18 mouse cellular contexts compared by ENCODE assay signal in the genomic region with DNA sequence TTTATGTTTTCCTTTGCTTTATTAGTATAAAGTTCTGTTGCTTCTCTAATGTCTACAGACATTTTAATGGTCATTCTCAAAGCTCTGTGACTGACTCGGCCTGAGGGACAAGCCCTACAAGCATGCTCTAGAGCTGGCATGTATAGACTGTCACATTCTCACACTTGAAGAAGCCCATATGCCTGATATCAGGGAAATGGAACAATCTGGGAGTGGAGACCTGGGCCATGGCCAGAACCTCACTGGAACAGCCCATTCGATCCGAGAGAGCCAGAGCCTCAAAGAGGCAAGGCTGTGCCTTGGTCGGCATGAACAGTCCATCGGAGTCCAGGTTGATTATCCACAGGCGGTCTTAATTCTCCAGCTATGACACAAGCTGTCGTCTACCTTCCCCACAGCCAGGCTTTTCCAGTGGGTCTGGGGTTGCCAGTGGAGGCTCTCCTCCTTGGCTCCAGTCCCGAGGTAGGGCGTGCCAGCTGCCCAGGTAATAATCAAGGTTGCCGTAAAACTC. TPM values are rescaled to one million over a fixed set of nuclear protein-coding genes. Genes with fewer than 3 reads are reported as not detected.
DNase-seq lines count a peak whose midpoint lies in the region; ATAC-seq lines count a peak whose summit lies in the region.
"Had no signal": no experiment of that assay in that cellular context is flagged by ENCODE, and none has a peak within 500 bp of the region (broad histone marks: within the 10 kb centered on the region; RNA-seq: fewer than 3 reads in every experiment).

No protein-coding gene starts in this region.

- no peak overlapping the region for H3K27ac ChIP-seq in hindbrain, embryonic 15.5 days (replicated peaks)
- H3K27ac ChIP-seq in hindbrain, embryonic 13.5 days, result no peak overlapping the region
- no peak overlapping the region for H3K27ac ChIP-seq in forebrain, embryonic 14.5 days (ENCODE audit: low read depth, low read length)
- H3K27ac ChIP-seq: forebrain, embryonic 12.5 days; heart, adult 2 months; heart, embryonic 15.5 days had no signal

- H3K27me3 ChIP-seq in hindbrain, embryonic 15.5 days, result no peaks in the 10 kb centered on the region
- no peaks in the 10 kb centered on the region for H3K27me3 ChIP-seq in hindbrain, embryonic 13.5 days
- H3K27me3 ChIP-seq in forebrain, embryonic 14.5 days (replicated peaks; ENCODE audit: control insufficient read depth, insufficient read depth, low read length), result no peaks in the 10 kb centered on the region
- H3K27me3 ChIP-seq: CH12.LX; heart, embryonic 15.5 days had no signal

- peaks cover 18% of the 10 kb centered on the region; the same call in 1 of the 2 replicates for H3K4me1 ChIP-seq in hindbrain, embryonic 15.5 days (replicated peaks)
- H3K4me1 ChIP-seq in hindbrain, embryonic 13.5 days (replicated peaks), result peaks cover 11% of the 10 kb centered on the region
- no peaks in the 10 kb centered on the region for H3K4me1 ChIP-seq in forebrain, embryonic 14.5 days (ENCODE audit: control insufficient read depth, insufficient read depth, low read length)
- H3K4me1 ChIP-seq: forebrain, embryonic 12.5 days; heart, embryonic 15.5 days had no signal

- H3K4me2 ChIP-seq in hindbrain, embryonic 15.5 days, result no peak overlapping the region
- no peak overlapping the region for H3K4me2 ChIP-seq in hindbrain, embryonic 13.5 days
- H3K4me2 ChIP-seq in forebrain, embryonic 14.5 days (ENCODE audit: low read length), result no peak overlapping the region
- H3K4me2 ChIP-seq: forebrain, embryonic 12.5 days; heart, embryonic 15.5 days had no signal

- no peak overlapping the region for H3K9ac ChIP-seq in hindbrain, embryonic 15.5 days
- H3K9ac ChIP-seq in hindbrain, embryonic 13.5 days, result no peak overlapping the region
- H3K9ac ChIP-seq in forebrain, embryonic 14.5 days (ENCODE audit: low read length), result no peak overlapping the region
- H3K9ac ChIP-seq: forebrain, embryonic 12.5 days; heart, embryonic 15.5 days had no signal

- ATAC-seq in hindbrain, embryonic 15.5 days (ENCODE audit: low FRiP score, low read depth), result peak; percentile 27; the same call in 1 of the 2 replicates
- no peak for ATAC-seq in hindbrain, embryonic 13.5 days (ENCODE audit: low FRiP score)
- peak; percentile 90 for ATAC-seq in cerebellum, adult (ENCODE audit: insufficient number of reproducible peaks, low FRiP score, low TSS enrichment)
- no peak for ATAC-seq in forebrain, embryonic 14.5 days

- WGBS in hindbrain, embryonic 15.5 days, result 72% methylated on average over 10 of the region's 10 CpGs
- 81% methylated on average over 10 of the region's 10 CpGs for WGBS in hindbrain, embryonic 13.5 days
- 76% methylated on average over 10 of the region's 10 CpGs for WGBS in forebrain, embryonic 14.5 days

- no peaks in the 10 kb centered on the region for H3K9me3 ChIP-seq in hindbrain, embryonic 15.5 days
- no peaks in the 10 kb centered on the region for H3K9me3 ChIP-seq in hindbrain, embryonic 13.5 days
- no peaks in the 10 kb centered on the region for H3K9me3 ChIP-seq in forebrain, embryonic 14.5 days (replicated peaks; ENCODE audit: control insufficient read depth, low read length)
- H3K9me3 ChIP-seq: forebrain, embryonic 12.5 days; heart, embryonic 15.5 days had no signal

- no peak overlapping the region for H3K4me3 ChIP-seq in hindbrain, embryonic 15.5 days
- H3K4me3 ChIP-seq in hindbrain, embryonic 13.5 days, result no peak overlapping the region
- H3K4me3 ChIP-seq in forebrain, embryonic 14.5 days (ENCODE audit: low read depth, low read length), result no peak overlapping the region
- H3K4me3 ChIP-seq: forebrain, embryonic 12.5 days; heart, adult 2 months; heart, embryonic 15.5 days had no signal

- DNase-seq in kidney, postnatal 4 days, result peak; percentile 43 to 58
- DNase-seq in kidney, adult 8-10 months, result no peak
- peak; percentile 97 to 98 for DNase-seq in cerebellum, postnatal 10 days
- no peak for DNase-seq in Muller cell, postnatal 12 days (ENCODE audit: inconsistent ontology term)
- DNase-seq in forebrain, embryonic 14.5 days (ENCODE audit: low spot score), result no peak
- DNase-seq: adrenal gland, postnatal 10 days; gastrocnemius, postnatal 14 days; heart, adult 2 months; kidney, adult 9 months; lung, adult 2 months; midbrain, embryonic 14.5 days had no signal

- H3K36me3 ChIP-seq in hindbrain, embryonic 15.5 days, result no peaks in the 10 kb centered on the region
- H3K36me3 ChIP-seq in hindbrain, embryonic 13.5 days, result no peaks in the 10 kb centered on the region
- no peaks in the 10 kb centered on the region for H3K36me3 ChIP-seq in forebrain, embryonic 14.5 days (ENCODE audit: control insufficient read depth, insufficient read depth, low read length)
- H3K36me3 ChIP-seq: heart, embryonic 15.5 days had no signal

RNA-seq across cellular contexts. Expression of gene Begain, which starts 45.8 kb away (rescaled TPM):
- polyA plus RNA-seq in hindbrain, embryonic 15.5 days (2015; fragmentation: Nextera tagmentation; extraction: Ambion mirVana), result 31.0 and 37.3 TPM in 2 replicates
- 21.3 and 23.2 TPM in 2 replicates for polyA plus RNA-seq in hindbrain, embryonic 13.5 days (2015; fragmentation: Nextera tagmentation; extraction: Ambion mirVana)
- 16.4 and 20.4 TPM in 2 replicates for polyA plus RNA-seq in forebrain, embryonic 14.5 days (2014; fragmentation: Nextera tagmentation; extraction: Ambion mirVana)
- polyA plus RNA-seq: liver, adult 2 months had no signal

Comparison
In these comparisons a context has a peak if more than half of its experiments do, and no peak if none do; other contexts are left out.
1. ATAC-seq: peak in hindbrain, embryonic 15.5 days (single experiment) and cerebellum, adult (single experiment); none in hindbrain, embryonic 13.5 days (single experiment) and forebrain, embryonic 14.5 days (single experiment).
2. DNase-seq: peak in kidney, postnatal 4 days (2 of 2) and cerebellum, postnatal 10 days (2 of 2); none in kidney, adult 8-10 months (0 of 2), Muller cell, postnatal 12 days (single experiment) and forebrain, embryonic 14.5 days (single experiment).